Mouse (Mus musculus) liver, adult 2 months (tissue): ENCODE measurements around the gene Focad. TPM values are rescaled to one million over a fixed set of nuclear protein-coding genes. Genes with fewer than 3 reads are reported as not detected.

ENCODE experiments used
- DNase-seq: peaks from one replicate; pipeline ENCODE4 v3.0.0-alpha.2; 2011; ENCODE audit warnings: low read depth, low spot score; ENCODE audit errors: extremely low read depth
- H3K27ac ChIP-seq: fragments of 200-500 bp; replicated peaks from 2 replicates; pipeline ENCODE4 v1.5.1; 2012; ENCODE audit warnings: low read depth, mild to moderate bottlenecking, control low read depth, inconsistent platforms, low read length; ENCODE audit not compliant: insufficient read depth
- H3K27me3 ChIP-seq: fragments of 200-500 bp; 2 replicates; pipeline ENCODE4 v1.6.1; 2012; ENCODE audit warnings: mild to moderate bottlenecking, moderate library complexity, low read length, inconsistent platforms; ENCODE audit not compliant: control insufficient read depth, insufficient read depth
- H3K36me3 ChIP-seq: fragments of 200-500 bp; 2 replicates; pipeline ENCODE4 v1.6.1; 2012; ENCODE audit warnings: low read length, inconsistent platforms; ENCODE audit not compliant: control insufficient read depth, insufficient read depth
- H3K4me1 ChIP-seq: fragments of 200-500 bp; 2 replicates; pipeline ENCODE4 v1.6.1; 2011; ENCODE audit warnings: low read length; ENCODE audit not compliant: control insufficient read depth, insufficient read depth
- H3K4me3 ChIP-seq: fragments of 200-500 bp; 2 replicates; pipeline ENCODE4 v1.5.1; 2011; ENCODE audit warnings: low read depth, mild to moderate bottlenecking, control low read depth, low read length, moderate library complexity; ENCODE audit not compliant: insufficient read depth
- H3K79me2 ChIP-seq: fragments of 200-500 bp; 2 replicates; pipeline ENCODE4 v1.6.1; 2012; ENCODE audit warnings: inconsistent platforms, mild to moderate bottlenecking, low read length, moderate library complexity; ENCODE audit not compliant: control insufficient read depth, insufficient read depth
- H3K9ac ChIP-seq: fragments of 200-500 bp; 2 replicates; pipeline ENCODE4 v1.6.1; 2012; ENCODE audit warnings: low read depth, mild to moderate bottlenecking, control low read depth, inconsistent platforms, low read length
- CTCF ChIP-seq: fragments of 200-500 bp; IDR thresholded peaks from 2 replicates; pipeline ENCODE4 v1.5.1; 2011; ENCODE audit warnings: low read depth, low read length, control low read depth
- POLR2A ChIP-seq: fragments of 200-500 bp; IDR thresholded peaks from 2 replicates; pipeline ENCODE4 v1.6.1; 2011; ENCODE audit warnings: low read length, control low read depth; ENCODE audit not compliant: insufficient read depth; ENCODE audit errors: extremely low read depth
- WGBS: fragments of 180-500 bp; shearing (Covaris S2); methylation state at CpG from one replicate; pipeline ENCODE4 v1.1.7; 2018; 5-methylcytosine and 5-hydroxymethylcytosine counted together
- polyA plus RNA-seq: library from polyadenylated mRNA; depleted of rRNA; stranded (reverse); fragments of >200 nt; gene quantifications from 2 replicates; pipeline ENCODE4 v1.2.3, GENCODE M21; 2012; rRNA removed
- total RNA-seq: library from RNA; depleted of rRNA; stranded (reverse); fragments of >200 nt; gene quantifications from 2 replicates; pipeline ENCODE4 v1.2.3, GENCODE M21; 2014; rRNA removed

Gene Focad
- total and polyA plus RNA-seq, 2 experiments: 6.4 to 11.1 TPM

DNA sequence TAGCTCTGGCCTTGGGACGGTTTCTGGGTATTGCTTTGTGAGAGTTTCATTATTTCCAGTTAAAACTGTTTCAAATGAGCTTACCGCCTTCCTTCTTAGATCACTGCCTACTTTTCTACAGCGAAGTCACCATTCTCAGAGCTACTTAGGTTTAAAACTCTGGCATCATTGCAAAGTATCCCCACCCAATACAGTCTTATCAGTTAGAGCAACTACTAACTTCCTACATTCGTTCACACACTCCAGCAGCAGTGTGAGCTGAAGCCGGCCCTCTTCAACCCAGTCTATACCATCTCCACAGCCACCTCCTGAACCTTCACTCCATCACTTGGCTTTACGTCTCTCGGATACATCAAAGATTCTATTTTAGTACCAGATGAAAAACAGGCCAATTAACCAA is 346.4 kb downstream of the Focad start:
- DNase-seq: no peak
- WGBS: 88% methylated on average over 7 of the region's 7 CpGs
- no peak for TF ChIP-seq CTCF
- no peak for TF ChIP-seq POLR2A
- Histone ChIP-seq H3K27me3 (no peaks in the 10 kb centered on the region), H3K4me3 (no peak overlapping the region), H3K4me1 (no peaks in the 10 kb centered on the region; the same call in 1 of the 2 replicates), H3K9ac (no peak overlapping the region), H3K27ac (no peak overlapping the region), H3K79me2 (no peaks in the 10 kb centered on the region), H3K36me3 (no peaks in the 10 kb centered on the region)

DNA sequence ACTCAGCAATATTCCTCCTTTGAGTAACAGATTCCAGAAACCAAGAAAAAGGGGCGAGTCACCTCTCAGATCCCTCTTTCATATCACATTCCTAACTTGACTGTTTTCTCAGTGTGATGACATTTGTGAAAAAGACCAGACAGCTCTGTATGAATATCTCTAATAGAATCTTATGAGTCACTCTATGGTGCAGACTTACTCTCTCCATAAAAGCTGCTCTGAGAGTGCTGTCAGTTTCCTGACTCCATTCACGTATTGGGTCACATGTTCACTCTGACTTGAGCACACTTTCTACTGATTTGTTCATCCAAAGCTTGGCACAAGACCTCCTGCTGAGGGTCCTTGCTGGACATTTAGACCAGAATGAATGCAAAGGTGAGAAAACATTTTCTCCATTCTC is 354.5 kb downstream of the Focad start:
- H3K36me3 ChIP-seq: no peaks in the 10 kb centered on the region
- no peak for TF ChIP-seq CTCF
- no peak for TF ChIP-seq POLR2A
- H3K27ac ChIP-seq: no peak overlapping the region
- H3K9ac ChIP-seq: no peak overlapping the region
- H3K27me3 ChIP-seq: no peaks in the 10 kb centered on the region
- DNase-seq: no peak
- H3K4me3 ChIP-seq: no peak overlapping the region
- H3K4me1 ChIP-seq: no peaks in the 10 kb centered on the region
- 87% methylated on average over 2 of the region's 2 CpGs for WGBS
- no peaks in the 10 kb centered on the region for H3K79me2 ChIP-seq

DNA sequence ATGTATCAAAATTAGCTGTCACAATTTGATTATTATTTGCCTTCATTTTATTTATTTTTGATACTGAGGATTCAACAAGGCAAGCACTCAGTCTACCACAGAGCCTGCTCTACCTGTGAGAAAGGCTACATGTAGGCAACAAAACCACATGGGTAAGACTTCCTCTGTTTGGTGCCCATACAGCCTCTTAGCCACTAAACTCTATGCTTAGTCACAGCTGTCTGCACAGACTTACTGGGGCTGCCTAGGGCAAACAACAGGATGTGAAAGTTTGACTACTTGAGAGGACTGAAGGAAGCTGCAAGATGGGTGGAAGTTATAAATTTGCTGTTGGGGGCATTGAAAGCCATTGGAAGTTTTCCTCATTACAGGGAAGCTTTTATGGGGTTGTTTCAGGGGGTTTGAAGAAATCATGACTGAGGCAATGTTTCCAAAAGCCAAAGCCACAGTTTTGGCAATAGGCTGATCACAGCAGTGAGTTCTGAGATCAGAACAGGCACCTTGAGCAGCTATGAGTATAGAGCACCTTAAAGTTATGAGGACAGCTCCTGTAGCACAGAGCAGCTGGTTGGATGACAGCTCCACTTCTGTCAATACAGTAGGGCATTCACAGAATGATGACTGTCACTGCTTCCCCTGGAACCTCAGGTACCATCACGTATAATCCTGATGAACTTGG is 355.8 kb downstream of the Focad start:
- Histone ChIP-seq H3K9ac (no peak overlapping the region), H3K27ac (no peak overlapping the region), H3K27me3 (no peaks in the 10 kb centered on the region), H3K4me3 (no peak overlapping the region), H3K36me3 (no peaks in the 10 kb centered on the region), H3K4me1 (no peaks in the 10 kb centered on the region), H3K79me2 (no peaks in the 10 kb centered on the region)
- 75% methylated on average over 1 of the region's 1 CpGs for WGBS
- DNase-seq: peak; percentile 19
- no peak for TF ChIP-seq CTCF
- TF ChIP-seq POLR2A: no peak

DNA sequence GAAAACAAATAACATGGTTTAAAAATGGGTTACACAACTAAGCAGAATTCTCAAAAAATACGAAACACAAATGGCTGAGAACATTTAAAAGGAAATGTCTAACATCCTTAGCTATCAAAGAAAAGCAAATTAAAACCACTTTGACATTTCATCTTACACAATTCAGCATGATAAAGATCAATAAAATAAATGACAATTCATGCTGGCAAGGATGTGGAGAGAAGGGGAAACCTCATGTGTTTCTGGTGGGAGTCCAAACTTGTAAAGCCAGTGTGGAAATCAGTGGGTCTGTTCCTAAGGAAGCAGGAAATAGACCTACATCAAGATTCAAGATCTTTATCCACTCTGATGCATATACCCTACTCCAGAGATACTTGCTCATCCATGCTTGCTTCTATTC is 363.7 kb downstream of the Focad start:
- H3K4me3 ChIP-seq: no peak overlapping the region
- H3K27ac ChIP-seq: no peak overlapping the region
- no peaks in the 10 kb centered on the region for H3K79me2 ChIP-seq
- DNase-seq: no peak
- TF ChIP-seq POLR2A (no peak), CTCF (no peak)
- H3K27me3 ChIP-seq: no peaks in the 10 kb centered on the region
- no peaks in the 10 kb centered on the region for H3K36me3 ChIP-seq
- 88% methylated on average over 1 of the region's 1 CpGs for WGBS
- no peak overlapping the region for H3K9ac ChIP-seq
- H3K4me1 ChIP-seq: no peaks in the 10 kb centered on the region

DNA sequence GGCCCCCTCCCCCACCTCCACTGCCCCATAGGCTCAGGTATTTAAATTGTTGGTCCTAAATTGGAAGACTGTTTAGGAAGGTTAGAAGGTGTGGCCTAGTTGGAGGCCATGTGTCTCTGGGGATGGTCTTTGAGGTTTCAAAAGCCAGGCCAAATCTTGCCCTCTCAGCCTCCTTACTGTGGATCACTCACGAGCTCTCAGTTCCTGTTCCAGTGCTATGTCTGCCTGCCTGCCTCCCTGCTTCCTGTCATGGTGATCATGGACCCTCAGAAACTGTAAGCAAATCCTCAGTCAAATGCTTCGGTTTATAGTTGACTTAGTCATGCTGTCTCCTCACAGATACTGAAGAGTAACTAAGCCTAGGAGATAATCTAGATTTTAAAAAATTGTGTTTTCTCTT is 364.2 kb downstream of the Focad start:
- WGBS: 70% methylated on average over 2 of the region's 2 CpGs
- DNase-seq: no peak
- Histone ChIP-seq H3K27ac (no peak overlapping the region), H3K4me3 (no peak overlapping the region), H3K9ac (no peak overlapping the region), H3K79me2 (no peaks in the 10 kb centered on the region), H3K4me1 (no peaks in the 10 kb centered on the region), H3K27me3 (no peaks in the 10 kb centered on the region), H3K36me3 (no peaks in the 10 kb centered on the region)
- TF ChIP-seq CTCF (no peak), POLR2A (no peak)

Other genes with a start within 250 kb of the Focad start
- 2.6 and 3.0 TPM in 2 replicates for gene Mllt3, start 61.3 kb upstream of the Focad start, total RNA-seq
- gene Mllt3, start 61.3 kb upstream of the Focad start, polyA plus RNA-seq: 0.62 and 1.2 TPM in 2 replicates